Mouse (Mus musculus): ENCODE data around the gene Ccn6. TPM values are rescaled to one million over a fixed set of nuclear protein-coding genes. Genes with fewer than 3 reads are reported as not detected.

The Ccn6 gene
- under 1 TPM in 1 of 2 experiments, not detected in 1; 0.08 TPM for polyA plus RNA-seq (2012; fragmentation: generic; extraction: Trizol)

GRCm38 (mm10) chr10:39163694-39164093 lies at the start of gene Ccn6:
Ccn6 (minus strand) TSS chr10:39163794.

DNA sequence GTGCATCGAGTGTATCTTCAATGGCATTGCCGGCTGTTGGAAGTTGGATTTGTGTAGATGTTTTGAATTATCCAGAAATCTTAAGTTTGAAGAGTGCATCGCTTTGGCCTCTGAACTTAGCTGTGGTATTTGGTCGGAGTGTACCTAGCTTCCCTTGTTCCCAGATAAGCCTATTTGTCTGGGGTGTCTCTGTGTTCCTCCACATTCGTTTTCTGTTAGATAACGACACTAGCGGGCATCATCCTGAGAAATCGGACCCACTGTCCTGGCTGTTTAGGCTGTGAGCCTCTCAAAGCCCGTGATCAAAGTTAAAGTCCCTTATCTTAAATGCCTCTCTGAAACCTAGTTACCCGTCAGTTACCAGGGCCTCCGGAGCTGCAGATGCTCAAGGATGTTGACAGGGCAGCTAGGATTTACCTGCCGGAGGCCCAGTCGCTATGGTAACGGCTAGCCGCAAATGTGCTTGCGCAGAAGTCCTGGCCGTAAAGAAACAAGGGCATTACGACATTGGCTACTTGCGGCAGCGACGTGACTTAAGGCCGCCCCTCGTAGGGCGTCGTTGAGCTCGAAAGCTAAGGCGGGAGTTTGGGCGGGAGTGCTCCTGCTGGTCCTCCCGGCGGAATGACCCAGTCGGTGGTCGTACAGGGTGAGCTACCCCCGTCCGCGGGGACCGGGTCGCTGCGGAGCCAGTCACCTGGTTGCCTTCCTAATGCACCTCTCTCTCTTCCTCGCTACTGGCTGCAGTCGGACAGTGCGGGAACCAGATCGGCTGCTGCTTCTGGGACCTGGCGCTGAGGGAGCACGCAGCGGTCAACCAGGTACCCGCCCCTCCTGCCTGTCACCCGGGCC lies 29.9 kb downstream of the Ccn6 start, which contains the start of the genes Fam229b and Tube1:
Fam229b (minus strand) TSS at position 453 of the 849 bp plus-strand sequence.
Tube1 (plus strand) TSS at position 515 of the 849 bp plus-strand sequence.

Other genes starting within 250 kb of the Ccn6 start
- gene Lama4, start 198.3 kb downstream of the Ccn6 start, polyA plus RNA-seq (2012; fragmentation: generic; extraction: Trizol): 10 to 100 TPM in 1 of 2 experiments, under 1 TPM in 1; 0.73 to 64.6 TPM
- 10 to 100 TPM in 1 of 2 experiments, 1 to 10 TPM in 1; 5.1 to 39.6 TPM for gene Fam229b, start 29.9 kb downstream of the Ccn6 start, polyA plus RNA-seq (2012; fragmentation: generic; extraction: Trizol)
- 1 to 10 TPM; 1.6 to 6.5 TPM for gene Tube1, start 29.8 kb downstream of the Ccn6 start, polyA plus RNA-seq (2012; fragmentation: generic; extraction: Trizol)
- gene Fyn, start 205.1 kb upstream of the Ccn6 start, polyA plus RNA-seq (2012; fragmentation: generic; extraction: Trizol): 10 to 100 TPM in 1 of 2 experiments, 1 to 10 TPM in 1; 5.7 to 22.9 TPM

All from C3H10T1/2 (cell line).